Mouse (Mus musculus): ENCODE results near the gene Polrmt. TPM values are rescaled to one million over a fixed set of nuclear protein-coding genes. Genes with fewer than 3 reads are reported as not detected.

Gene Polrmt
- polyA plus RNA-seq, 1 experiment, result 104 TPM

DNA sequence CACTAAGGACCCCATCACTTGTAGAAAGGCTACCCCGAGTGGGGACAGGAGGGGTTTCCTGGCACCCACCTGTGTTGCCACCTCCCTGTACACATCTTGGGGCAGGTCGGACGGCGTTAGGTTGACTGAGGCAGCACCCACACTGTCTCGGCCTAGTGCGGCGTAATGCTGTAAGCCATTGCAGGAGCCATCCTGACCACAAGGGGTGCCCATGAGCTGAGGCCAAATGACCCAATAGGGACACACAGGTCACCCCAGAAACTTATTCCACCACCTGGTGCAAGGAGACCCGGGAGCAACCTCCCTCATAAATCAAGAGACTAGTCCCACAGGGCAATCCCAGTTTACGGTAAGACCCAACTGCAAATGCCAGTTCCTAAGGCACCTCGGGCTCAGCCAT, 8.1 kb downstream of the Polrmt start:
- no peaks in the 10 kb centered on the region for H3K4me1 ChIP-seq (replicated peaks; ENCODE audit: control insufficient read depth, insufficient read depth, low read length)
- TF ChIP-seq CTCF (IDR thresholded peaks at IDR 0.05; ENCODE audit: borderline replicate concordance, control insufficient read depth, extremely low read depth, insufficient read depth, low read length, poor library complexity) (peak; percentile 57; the same call in 1 of the 2 replicates), POLR2A (IDR thresholded peaks at IDR 0.05; ENCODE audit: control insufficient read depth, extremely low read depth, insufficient read depth, low read length, poor library complexity) (no peak)
- H3K36me3 ChIP-seq (ENCODE audit: control insufficient read depth, insufficient read depth, low read length), result peaks cover 42% of the 10 kb centered on the region
- no peak overlapping the region for H3K4me3 ChIP-seq (ENCODE audit: control insufficient read depth, insufficient read depth, low read length)
- DNase-seq, result peak; percentile 34
- H3K27me3 ChIP-seq (ENCODE audit: control insufficient read depth, insufficient read depth, low read length), result no peaks in the 10 kb centered on the region
- WGBS, result 97% methylated on average over 10 of the region's 10 CpGs
- no peak overlapping the region for H3K27ac ChIP-seq (ENCODE audit: control insufficient read depth, insufficient read depth, low read length)

DNA sequence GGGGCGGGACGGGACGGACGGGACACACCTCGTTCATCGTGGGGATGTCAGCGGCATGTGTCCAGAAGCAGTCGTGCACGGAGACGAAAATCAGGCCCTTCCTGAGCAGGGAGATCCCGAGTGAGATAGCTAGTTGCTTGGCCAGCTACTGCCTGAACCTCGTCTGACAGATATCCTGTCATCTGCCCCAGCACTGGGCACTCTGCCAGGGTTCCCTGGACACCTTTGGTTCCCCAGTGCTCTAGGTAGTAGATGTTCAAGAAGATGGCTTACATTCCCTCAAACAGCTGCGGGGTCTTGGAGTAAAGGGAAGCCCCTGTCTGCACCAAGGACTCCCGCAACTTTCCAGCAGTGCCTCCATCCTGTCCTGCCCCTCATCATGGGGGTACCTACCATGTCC, 9.7 kb downstream of the Polrmt start:
- H3K36me3 ChIP-seq (ENCODE audit: control insufficient read depth, insufficient read depth, low read length), result peaks cover 34% of the 10 kb centered on the region
- H3K27ac ChIP-seq (ENCODE audit: control insufficient read depth, insufficient read depth, low read length), result no peak overlapping the region
- no peak for DNase-seq
- H3K27me3 ChIP-seq (ENCODE audit: control insufficient read depth, insufficient read depth, low read length), result no peaks in the 10 kb centered on the region
- WGBS, result 95% methylated on average over 14 of the region's 14 CpGs
- H3K4me1 ChIP-seq (replicated peaks; ENCODE audit: control insufficient read depth, insufficient read depth, low read length), result no peaks in the 10 kb centered on the region
- TF ChIP-seq CTCF (IDR thresholded peaks at IDR 0.05; ENCODE audit: borderline replicate concordance, control insufficient read depth, extremely low read depth, insufficient read depth, low read length, poor library complexity) (no peak), POLR2A (IDR thresholded peaks at IDR 0.05; ENCODE audit: control insufficient read depth, extremely low read depth, insufficient read depth, low read length, poor library complexity) (no peak)
- H3K4me3 ChIP-seq (ENCODE audit: control insufficient read depth, insufficient read depth, low read length), result no peak overlapping the region

DNA sequence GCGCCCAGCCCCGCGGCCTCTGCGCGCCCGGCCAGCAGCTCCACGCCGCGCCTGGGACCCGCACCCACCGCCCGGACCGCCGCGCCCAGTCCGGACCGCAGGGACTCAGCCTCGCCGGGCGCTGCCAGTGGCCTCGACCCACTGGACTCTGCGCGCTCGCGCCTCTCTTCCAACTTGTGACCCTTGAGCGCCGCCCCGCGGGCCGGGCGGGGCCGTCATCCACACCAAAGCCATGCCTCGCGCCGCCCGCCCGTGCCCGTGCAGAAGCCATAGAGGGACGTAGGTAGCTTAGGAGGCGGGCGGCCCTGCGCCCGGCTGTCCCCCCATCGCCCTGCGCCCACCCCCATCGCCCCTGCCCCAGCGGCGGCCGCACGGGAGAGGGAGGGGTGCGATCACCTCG, 11.0 kb downstream of the Polrmt start:
- no peak overlapping the region for H3K27ac ChIP-seq (ENCODE audit: control insufficient read depth, insufficient read depth, low read length)
- H3K36me3 ChIP-seq (ENCODE audit: control insufficient read depth, insufficient read depth, low read length), result peaks cover 26% of the 10 kb centered on the region
- DNase-seq, result no peak
- H3K4me1 ChIP-seq (replicated peaks; ENCODE audit: control insufficient read depth, insufficient read depth, low read length), result no peaks in the 10 kb centered on the region
- no peaks in the 10 kb centered on the region for H3K27me3 ChIP-seq (ENCODE audit: control insufficient read depth, insufficient read depth, low read length)
- no peak overlapping the region for H3K4me3 ChIP-seq (ENCODE audit: control insufficient read depth, insufficient read depth, low read length)
- WGBS, result 94% methylated on average over 51 of the region's 52 CpGs
- TF ChIP-seq CTCF (IDR thresholded peaks at IDR 0.05; ENCODE audit: borderline replicate concordance, control insufficient read depth, extremely low read depth, insufficient read depth, low read length, poor library complexity) (no peak), POLR2A (IDR thresholded peaks at IDR 0.05; ENCODE audit: control insufficient read depth, extremely low read depth, insufficient read depth, low read length, poor library complexity) (no peak)

DNA sequence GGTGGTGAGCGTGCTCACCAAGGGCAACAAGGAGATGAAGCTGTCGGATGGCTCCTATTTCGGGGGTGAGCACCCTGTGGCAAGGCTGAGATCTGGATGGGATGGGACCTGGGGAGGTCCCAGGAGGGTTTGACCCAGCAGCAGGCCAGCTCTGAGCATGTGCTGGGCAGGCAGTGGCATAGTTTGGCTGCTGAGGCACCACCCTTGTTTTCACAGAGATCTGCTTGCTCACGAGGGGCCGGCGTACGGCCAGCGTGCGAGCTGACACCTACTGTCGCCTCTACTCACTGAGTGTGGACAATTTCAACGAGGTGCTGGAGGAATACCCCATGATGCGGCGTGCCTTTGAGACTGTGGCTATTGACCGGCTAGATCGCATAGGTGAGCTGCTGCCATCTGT, 12.5 kb downstream of the Polrmt start:
- Histone ChIP-seq H3K27ac (ENCODE audit: control insufficient read depth, insufficient read depth, low read length) (no peak overlapping the region), H3K4me1 (replicated peaks; ENCODE audit: control insufficient read depth, insufficient read depth, low read length) (no peaks in the 10 kb centered on the region), H3K4me3 (ENCODE audit: control insufficient read depth, insufficient read depth, low read length) (no peak overlapping the region), H3K27me3 (ENCODE audit: control insufficient read depth, insufficient read depth, low read length) (no peaks in the 10 kb centered on the region), H3K36me3 (ENCODE audit: control insufficient read depth, insufficient read depth, low read length) (peaks cover 22% of the 10 kb centered on the region)
- DNase-seq, result no peak
- WGBS, result 98% methylated on average over 15 of the region's 15 CpGs
- TF ChIP-seq CTCF (IDR thresholded peaks at IDR 0.05; ENCODE audit: borderline replicate concordance, control insufficient read depth, extremely low read depth, insufficient read depth, low read length, poor library complexity) (no peak), POLR2A (IDR thresholded peaks at IDR 0.05; ENCODE audit: control insufficient read depth, extremely low read depth, insufficient read depth, low read length, poor library complexity) (no peak)

DNA sequence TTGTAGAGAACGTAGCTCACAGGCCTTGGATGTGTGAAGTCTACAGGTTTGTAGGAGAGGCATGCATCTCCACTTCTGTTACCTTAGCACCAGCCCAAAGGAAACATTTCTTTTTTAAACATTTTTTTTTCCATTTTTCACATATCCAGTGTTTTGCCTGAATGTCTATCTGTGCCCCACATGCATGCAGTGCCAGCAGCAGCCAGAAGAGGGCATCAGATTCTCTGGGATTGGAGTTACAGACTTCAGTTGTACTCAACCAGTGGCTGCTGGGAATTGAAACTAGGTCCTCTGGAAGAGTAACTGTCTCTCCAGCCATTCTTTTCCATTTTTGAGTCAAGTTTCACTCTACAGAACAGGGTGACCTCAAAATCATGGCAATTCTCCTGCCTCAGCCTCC, 13.9 kb downstream of the Polrmt start:
- H3K4me3 ChIP-seq (ENCODE audit: control insufficient read depth, insufficient read depth, low read length), result no peak overlapping the region
- peaks cover 21% of the 10 kb centered on the region for H3K36me3 ChIP-seq (ENCODE audit: control insufficient read depth, insufficient read depth, low read length)
- peak; percentile 68 for DNase-seq
- H3K4me1 ChIP-seq (replicated peaks; ENCODE audit: control insufficient read depth, insufficient read depth, low read length), result no peaks in the 10 kb centered on the region
- TF ChIP-seq CTCF (IDR thresholded peaks at IDR 0.05; ENCODE audit: borderline replicate concordance, control insufficient read depth, extremely low read depth, insufficient read depth, low read length, poor library complexity) (no peak), POLR2A (IDR thresholded peaks at IDR 0.05; ENCODE audit: control insufficient read depth, extremely low read depth, insufficient read depth, low read length, poor library complexity) (no peak)
- H3K27me3 ChIP-seq (ENCODE audit: control insufficient read depth, insufficient read depth, low read length), result no peaks in the 10 kb centered on the region
- H3K27ac ChIP-seq (ENCODE audit: control insufficient read depth, insufficient read depth, low read length), result no peak overlapping the region
- 100% methylated on average over 1 of the region's 1 CpGs for WGBS

DNA sequence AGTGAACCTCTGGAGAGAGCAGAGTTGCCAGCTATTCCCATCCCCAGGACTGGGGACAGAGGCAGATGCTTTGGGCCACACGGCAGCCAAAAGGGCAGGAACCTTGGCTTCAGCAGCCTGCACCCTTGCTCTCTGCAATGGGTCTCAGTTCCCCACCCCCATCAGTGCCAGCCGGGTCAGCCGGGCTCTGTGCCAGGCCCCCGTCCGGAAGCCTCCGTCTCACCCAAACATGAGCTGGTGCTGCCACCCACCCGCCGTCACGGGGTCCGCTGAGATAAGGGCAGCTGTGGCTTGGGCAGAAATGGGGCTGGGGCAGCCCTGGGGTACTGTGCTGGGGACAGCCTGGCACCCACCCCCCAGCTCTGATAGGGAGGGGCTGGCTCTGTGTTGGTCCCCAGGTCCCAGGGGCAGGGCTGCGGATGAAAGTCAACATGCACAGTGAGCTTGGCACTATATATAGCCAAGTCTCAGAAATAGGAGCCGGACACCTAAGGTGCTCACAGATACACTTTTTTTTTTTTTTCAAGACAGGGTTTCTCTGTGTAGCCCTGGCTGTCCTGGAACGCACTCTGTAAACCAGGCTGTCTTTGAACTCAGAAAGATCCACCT, 16.9 kb downstream of the Polrmt start:
- Histone ChIP-seq H3K4me3 (ENCODE audit: control insufficient read depth, insufficient read depth, low read length) (no peak overlapping the region), H3K27me3 (ENCODE audit: control insufficient read depth, insufficient read depth, low read length) (no peaks in the 10 kb centered on the region), H3K4me1 (replicated peaks; ENCODE audit: control insufficient read depth, insufficient read depth, low read length) (no peaks in the 10 kb centered on the region), H3K27ac (ENCODE audit: control insufficient read depth, insufficient read depth, low read length) (no peak overlapping the region), H3K36me3 (ENCODE audit: control insufficient read depth, insufficient read depth, low read length) (no peaks in the 10 kb centered on the region)
- 52% methylated on average over 13 of the region's 13 CpGs for WGBS
- DNase-seq, result no peak
- no peak for TF ChIP-seq CTCF (IDR thresholded peaks at IDR 0.05; ENCODE audit: borderline replicate concordance, control insufficient read depth, extremely low read depth, insufficient read depth, low read length, poor library complexity)
- TF ChIP-seq POLR2A (IDR thresholded peaks at IDR 0.05; ENCODE audit: control insufficient read depth, extremely low read depth, insufficient read depth, low read length, poor library complexity), result no peak
